Mouse (Mus musculus) urinary bladder, postnatal 10 days (tissue): ENCODE results near the gene 4933430I17Rik.
A peak's percentile ranks its signal among the peaks of the same experiment; 100 is the strongest.
"Not testable (repeated sequence)": the region's sequence is repeated elsewhere in the genome, so short reads cannot be mapped to it uniquely, and the experiment has no call there.

ENCODE experiments used
- DNase-seq: peaks from one replicate; pipeline ENCODE4 v3.0.0; 2022; ENCODE audit warnings: low spot score

Gene 4933430I17Rik

DNA sequence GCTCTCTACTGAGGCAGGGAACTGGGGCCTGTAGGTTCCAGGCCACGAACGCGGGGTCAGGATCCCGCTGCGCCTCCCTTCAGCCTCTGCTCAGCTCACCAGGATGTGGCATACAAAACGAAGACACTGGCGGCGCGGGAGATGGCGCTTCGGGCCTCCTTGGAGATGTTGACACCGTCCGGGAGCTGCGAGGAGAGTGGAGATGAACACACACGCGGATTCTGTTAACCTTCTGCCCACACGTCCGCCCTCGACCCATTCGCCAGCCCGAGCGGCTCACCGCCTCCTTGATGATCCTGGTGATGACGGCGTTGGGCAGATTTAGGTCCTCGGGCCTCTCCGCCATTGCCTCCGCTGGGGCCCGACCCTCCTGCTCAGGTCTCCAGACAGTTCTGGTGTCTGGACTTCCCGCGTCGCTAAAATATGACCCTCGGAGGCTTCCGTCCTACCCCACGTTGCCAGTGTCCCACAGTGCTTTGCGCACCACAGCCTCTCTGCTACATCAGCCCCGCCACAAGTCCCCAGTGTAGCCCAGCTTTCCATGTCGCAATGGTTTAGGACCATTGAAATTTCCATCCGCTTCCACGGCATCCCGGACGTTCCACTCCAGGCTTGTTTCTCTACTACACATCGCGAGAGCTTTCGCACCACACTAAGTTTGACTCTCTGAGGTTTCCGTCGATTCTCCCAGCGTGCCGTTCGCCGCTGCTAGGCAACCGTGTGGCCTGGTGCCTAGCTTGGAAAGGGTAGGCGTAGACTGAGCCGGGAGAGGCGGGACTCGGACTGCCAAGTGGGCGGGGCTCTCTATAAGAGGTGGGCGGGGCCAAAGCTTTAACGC is at the start of gene 4933430I17Rik, which contains the start of gene Pole3:
TSS of gene 4933430I17Rik (plus strand) at position 719 of the 838 bp plus-strand sequence.
TSS of gene Pole3 (minus strand) at position 418 of the 838 bp plus-strand sequence.
- peak; percentile 97 for DNase-seq

DNA sequence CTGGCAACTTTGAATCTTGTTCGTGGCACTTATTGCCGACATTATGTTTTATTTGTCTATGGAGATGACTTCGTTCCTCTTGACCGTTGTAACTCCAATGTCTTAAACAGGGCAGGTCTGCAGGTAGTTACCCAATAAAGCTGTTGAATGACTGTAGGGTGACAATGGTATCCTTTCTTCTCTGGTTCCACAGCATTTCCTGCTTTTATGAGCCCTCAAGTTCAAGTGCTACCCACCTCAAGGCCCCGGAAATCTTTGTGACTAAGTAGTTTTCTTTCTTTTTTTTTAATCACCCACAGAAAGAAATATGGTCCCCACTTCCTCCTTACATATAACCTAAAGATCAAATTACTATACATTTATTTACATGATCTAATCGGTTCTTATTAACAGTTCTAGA is 49.4 kb upstream of the 4933430I17Rik start:
- no peak for DNase-seq

DNA sequence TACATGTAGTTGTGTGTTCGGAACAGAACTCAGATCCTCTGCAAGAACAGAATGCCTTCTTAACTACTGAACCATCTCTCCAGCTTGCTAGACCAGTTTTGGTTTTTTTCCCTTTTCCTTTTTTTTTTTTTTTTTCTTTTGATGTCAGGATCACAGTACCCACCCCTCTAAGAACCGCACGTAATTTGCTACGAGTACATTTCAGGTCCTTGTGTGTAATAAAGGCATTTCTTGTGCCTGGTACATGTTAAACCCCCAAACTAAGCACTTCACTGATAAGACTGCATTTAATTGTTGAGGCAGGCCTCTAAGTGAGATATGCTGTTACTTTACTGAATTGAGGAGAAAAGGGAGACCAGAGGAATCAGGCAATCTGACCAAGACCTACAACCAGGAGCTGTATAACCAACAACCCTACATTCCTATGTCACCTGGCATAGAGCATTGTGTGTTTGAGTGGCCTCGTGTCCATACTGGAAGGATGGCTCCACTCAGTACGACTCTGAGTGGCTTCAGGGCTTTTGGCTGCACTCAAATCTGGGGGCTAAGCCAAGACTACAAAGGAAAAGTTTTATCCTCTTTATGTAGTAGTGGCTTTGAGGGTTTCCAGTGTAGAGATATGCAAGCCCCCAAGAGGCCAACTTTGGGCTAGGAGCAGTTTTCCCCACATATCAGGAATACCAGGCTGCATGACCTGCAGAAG is 47.5 kb upstream of the 4933430I17Rik start:
- DNase-seq, result no peak

DNA sequence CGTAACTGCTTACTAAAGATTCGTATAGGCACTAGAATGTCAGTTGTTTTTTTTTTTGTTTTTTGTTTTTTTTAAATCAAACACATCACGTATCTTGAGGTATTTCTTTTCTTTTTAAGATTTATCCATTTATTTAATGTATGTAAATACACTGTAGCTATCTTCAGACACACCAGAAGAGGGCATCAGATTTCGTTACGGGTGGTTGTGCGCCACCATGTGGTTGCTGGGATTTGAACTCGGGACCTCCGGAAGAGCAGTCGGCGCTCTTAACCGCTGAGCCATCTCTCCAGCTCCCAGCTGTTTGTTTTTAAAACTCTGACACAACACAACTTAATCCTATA is 45.6 kb upstream of the 4933430I17Rik start:
- not testable (repeated sequence) for DNase-seq

DNA sequence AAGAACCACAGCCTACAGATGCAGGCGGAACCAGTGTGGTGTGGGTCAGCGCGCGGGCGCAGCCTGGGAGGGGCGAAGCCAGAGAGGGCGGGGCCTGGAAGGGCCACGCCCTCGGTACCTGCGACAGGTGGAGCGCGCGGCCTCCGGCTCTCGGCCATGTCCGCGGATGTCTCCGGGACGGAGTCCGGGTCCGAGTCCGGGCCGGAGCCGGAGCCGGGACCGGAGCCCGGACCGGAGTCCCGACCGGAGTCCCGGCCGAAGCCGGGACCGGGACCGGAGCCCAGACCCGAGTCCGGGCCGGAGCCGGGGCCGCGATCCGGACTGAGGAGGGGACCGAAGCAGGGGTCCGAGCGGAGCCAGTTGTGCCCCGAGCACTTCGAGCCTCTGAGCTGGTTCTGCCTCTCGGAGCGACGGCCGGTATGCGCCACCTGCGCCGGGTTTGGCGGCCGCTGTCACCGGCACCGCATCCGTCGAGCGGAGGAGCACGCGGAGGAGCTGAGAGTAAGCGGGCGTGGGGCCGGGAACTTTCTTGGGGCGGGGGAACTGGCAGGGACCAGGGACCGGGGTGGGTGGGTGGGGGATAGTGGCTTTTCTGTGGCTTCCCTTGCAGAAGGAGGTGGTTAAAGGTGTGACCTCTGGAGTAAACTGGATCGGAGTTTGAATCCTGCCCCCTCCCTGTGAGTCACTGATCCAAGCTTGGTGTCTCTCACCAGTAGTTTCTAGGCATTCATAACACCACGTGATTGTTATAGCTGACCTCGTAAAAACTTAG is 45.0 kb upstream of the 4933430I17Rik start, which contains the start of gene Bspry:
TSS of gene Bspry (plus strand) at position 117 of the 772 bp plus-strand sequence.
- no peak for DNase-seq

DNA sequence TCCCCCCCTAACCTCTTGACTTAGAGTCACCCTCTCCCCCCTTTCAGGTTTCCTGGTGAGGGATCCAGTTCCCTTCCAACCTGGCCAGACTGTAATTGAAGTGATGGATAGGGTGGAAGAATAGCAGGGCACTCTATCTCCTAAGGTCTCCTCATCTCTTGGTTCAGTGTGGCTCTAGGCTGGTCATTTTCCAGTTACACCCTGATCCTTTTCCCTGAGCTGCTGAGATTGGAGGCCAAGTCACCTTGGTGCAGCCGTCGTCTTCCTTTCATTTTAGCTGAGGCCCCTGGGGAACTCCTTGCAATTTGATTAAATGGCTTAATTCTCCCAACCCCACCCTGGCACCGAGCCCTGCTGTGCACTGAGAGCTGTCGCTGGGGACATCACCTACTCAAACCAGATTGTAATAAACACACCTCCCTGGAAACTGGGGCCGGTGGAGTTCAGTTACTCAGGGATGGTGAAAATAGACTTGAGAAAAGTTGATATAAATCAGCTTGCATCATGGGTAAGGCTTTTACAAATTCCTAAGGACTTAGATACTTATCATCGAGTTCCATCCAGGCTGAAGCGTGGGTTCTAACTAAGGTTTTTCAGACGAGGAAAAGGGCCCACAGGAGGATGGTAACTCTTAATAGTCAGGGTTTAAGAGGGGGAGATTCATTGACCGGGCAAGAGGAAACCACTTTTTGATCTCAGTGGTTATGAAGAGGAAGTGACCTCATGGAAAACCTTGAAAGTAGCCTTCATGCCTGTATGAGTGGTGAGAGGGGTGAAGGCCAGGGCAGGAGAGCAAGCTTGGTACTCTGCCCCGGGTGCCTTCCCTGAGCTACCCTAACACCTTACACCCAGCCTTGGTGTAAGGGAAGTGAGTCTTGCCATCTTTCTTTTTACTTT is 44.2 kb upstream of the 4933430I17Rik start:
- DNase-seq, result no peak

DNA sequence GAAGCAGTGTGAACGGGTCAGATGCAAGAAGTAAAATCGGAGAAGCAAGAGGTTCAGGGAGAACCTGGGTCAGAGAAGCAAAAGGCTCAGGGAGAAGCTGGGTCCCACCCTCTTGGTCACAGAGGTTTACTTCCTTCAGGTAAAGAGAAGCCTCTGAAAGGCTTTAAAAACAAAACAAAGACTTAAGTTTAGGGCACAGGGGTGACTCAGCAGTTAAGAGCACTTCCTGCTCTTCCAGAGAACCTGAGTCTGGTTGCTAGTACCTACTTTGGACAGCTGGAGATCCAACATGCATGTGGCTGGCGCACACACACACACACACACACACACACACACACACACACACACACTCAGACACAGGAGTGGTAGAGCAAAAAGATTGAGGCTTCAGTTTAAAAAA is 40.2 kb upstream of the 4933430I17Rik start:
- DNase-seq, result no peak

DNA sequence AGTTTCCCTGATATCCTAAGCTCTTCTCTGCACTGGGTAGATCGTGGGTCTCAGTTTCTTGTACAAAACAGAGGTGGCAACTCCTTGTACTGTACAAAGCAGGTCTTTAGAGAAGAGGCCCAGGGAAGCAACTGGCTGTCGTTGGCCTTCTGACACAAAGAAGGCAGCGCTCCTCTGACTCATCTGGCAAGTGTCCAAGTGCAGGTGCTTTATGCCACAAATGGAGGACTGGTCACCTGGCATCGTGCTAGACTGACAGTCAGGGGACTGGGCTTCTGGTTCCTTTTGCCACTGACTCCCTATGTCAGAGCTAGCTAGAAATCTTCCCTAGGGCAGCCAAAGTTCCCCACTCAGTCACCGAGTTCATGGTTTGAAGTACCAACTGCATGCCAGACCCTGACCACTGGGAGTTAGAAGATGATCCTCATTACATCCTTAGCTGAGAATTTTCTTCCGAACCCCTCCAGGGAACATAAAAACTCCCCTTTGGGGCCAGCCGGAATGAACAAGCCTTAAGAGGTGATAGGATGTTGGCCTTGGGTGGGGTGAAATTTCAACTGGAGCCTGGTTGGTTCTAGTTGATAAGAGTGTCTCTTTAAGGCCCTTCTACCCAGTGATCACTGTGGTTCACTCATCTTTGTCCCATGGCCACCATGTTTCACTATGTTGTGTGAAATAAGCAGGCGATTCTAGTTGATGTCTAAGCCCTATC is 39.6 kb upstream of the 4933430I17Rik start:
- DNase-seq, result no peak

DNA sequence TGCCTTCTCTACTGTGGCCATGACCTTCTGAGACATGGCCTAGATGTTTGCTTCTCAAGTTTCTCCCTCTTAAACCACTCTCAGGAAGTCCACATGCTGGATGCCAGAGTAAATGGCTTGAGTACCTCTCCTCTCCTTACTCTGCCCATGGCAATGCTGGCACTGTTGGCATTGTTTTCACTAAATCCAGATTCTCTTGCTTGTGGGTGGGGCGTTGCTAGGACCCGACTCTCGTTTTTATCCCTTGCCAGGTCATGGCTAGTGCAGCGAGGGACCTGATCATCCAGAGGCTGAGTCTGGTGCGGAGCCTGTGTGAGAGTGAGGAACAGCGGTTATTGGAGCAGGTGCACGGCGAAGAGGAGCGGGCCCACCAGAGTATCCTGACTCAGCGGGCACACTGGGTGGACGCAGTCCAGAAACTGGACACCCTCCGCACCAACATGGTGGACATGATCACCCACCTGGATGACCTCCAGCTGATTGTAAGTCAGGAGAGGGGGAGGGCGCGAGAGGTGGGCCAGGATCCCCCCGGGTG is 38.9 kb upstream of the 4933430I17Rik start:
- DNase-seq, result no peak

DNA sequence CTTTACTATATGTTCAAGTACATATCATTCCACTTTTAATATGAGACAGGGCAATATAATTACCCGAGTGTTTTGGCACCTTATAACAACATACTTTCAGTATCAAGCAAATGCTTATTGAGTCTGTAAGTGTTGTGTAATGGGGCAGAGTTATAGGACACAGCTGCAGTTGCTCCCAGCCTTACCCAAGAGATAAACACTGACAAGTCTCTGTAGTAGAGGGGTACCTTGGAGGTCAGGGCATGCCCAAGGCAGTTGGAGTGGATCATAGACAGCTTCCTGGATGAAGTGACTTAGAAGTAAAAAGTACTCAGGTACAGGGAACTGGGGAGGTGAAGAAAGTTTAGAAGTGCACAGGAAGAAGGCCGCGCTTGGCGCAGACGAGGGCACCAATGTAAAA is 38.0 kb upstream of the 4933430I17Rik start:
- DNase-seq, result no peak

DNA sequence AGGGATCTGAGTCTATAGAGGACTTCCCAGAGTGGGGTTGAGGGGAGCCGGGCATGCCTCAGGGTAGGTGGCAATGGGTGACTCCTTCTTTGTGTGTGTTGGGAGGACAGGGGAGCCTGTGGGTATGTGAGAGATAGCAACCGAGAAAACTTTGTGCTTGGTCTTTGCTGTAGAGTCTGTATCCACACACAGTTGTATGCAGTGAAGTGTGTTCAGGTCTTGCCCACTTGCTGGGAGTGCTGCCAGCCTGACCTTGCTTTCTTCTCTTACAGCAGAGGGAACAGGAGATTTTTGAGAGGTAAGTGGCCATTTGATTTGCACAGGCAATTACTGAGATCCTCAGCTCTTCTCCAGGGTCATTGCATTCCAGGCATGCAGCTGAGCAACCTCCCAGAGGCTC is 37.3 kb upstream of the 4933430I17Rik start:
- DNase-seq, result no peak

DNA sequence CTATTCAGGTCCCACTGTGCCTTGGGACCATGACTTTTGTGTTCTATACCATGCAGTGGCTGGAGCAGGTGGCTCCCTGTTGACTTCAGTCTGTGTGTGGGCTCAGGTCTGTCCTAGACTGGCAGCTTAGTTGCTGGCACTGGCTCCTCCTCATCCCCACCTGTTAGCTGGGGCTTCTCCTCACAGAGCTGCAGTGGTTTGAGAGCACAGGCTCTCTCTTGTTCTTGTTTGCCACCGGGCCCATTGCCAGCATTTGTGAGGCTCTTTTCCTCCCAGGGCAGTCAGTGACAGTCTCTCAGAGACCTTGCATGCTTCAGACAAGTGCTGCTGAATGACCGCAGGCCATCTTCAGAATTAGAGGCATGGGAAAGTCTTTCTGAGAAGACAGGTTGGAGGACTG is 32.5 kb upstream of the 4933430I17Rik start:
- DNase-seq, result no peak

DNA sequence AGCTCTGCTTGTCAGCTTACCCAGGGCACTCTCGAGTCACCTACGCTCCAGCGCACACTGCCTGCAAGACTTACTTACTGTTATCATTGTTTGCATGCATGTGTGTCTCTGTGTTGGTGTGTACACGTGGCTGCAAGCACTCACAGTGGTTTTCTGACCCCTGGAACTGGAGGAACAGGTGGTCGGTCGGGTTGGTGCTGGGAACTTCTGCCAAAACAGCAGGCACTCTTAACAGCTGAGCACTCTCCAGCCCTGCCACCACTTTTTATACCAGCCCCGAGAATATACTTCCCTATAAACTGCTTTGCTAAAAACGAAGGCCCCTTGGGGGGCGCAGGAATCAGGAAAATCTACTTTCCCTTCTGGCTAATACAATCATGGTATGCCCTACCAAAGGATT is 30.9 kb upstream of the 4933430I17Rik start:
- no peak for DNase-seq

DNA sequence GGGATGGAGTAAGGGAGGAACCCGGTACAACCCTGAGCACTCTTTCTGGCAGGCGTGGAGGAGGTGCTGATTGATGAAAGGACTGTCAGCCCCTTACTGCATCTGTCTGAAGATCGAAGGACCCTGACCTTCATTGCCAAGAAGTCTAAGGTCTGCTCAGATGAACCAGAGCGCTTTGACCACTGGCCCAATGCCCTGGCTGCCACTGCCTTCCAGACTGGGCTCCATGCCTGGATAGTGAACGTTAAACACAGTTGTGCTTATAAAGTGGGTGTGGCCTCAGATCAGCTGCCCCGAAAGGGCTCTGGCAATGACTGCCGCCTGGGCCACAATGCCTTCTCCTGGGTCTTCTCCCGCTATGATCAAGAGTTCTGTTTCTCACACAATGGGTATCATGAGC is 29.2 kb upstream of the 4933430I17Rik start:
- no peak for DNase-seq

DNA sequence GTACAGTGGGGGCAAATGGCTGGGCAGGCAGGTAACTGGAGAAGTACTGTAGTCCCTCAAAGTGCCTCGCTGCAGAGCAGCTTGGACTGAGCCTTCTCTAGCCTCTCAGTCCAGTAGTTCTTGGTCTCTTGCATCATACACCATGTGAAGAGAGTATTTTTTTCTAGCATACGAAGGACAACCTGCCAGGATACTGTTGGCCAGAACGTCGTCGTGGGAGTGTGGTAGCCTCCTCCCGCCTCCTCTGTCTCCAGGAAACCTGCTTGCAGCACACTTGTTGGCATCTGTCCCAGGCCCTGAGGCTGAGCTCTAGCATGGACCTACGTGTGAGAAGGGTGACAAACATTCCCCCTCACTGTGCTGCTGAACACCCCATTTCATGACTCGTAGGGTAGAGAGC is 28.4 kb upstream of the 4933430I17Rik start:
- DNase-seq, result no peak

DNA sequence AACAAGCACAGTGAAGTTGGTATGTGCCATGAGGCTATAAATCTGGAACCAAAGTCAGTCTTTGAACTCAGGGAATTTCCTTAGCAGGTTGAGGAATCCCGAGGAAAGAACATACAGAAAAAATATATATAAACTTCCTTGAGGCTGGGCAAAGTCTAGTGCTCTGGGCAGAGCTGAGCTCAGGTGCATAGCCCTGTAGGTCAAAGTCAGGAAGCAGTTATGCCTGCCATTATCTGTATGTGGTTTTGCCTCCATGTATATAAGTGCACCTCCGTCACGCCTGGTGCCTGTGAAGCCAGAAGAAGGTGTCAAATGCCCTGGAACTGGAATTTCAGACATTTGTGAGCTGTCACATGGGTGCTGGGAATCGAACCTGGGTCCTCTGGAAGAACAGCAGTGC is 24.4 kb upstream of the 4933430I17Rik start:
- DNase-seq, result no peak

DNA sequence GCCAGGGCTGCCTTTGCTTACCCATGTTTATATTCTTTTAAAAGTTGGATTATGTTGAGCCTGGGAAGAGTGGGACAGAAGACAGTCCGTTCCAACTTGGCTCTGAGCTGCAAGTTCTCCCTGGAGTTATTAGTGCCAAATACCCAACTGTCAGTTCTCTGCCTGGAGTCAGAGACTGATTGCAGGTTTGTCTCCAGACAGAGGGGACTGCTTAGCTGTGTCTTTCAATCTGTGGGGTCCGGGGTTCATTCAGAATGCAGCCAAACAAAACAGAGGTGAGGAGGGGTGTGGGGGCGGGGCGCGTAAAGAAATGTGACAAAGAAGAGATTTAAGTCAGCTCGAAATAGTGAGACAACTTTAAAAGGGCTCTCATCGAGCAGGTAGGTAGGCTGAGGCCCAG is 23.6 kb upstream of the 4933430I17Rik start:
- DNase-seq, result no peak

DNA sequence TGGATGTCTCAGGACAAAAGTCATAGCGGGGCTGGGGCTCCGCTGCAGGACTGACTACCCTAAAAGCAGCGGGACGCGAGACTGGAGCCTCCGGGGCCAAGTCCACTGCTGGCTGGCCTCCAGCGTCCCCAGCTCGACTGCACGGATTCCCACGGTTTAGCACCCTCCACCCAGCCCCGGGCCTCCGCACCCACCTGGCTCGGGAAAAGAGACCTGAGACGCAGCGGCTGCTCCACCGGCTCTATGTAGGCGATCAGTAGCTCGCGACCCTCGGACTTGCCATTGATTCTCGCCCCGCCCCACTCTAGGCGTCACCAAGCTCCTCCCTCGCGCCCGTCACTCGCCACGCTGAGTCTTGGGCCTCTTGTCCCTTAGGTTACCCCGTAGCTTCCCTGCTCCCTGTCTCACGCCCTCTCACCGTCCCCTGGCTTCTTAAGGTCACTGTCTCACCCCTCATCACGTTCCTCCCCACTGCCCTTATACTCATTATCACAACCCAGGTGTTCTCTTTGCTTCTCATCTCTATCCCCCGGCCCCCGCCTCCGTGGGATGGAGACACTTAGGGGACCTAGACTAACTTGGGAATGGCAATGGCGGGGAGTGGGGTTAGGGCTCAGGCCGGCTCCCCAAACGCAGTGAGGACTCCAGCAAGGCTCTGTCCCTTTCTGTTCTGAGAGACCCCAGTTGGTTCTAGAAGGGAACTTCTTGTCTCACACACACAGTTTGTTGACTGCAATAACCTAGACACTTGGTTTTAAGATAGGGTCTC is 23.0 kb upstream of the 4933430I17Rik start:
- peak; percentile 60 for DNase-seq

DNA sequence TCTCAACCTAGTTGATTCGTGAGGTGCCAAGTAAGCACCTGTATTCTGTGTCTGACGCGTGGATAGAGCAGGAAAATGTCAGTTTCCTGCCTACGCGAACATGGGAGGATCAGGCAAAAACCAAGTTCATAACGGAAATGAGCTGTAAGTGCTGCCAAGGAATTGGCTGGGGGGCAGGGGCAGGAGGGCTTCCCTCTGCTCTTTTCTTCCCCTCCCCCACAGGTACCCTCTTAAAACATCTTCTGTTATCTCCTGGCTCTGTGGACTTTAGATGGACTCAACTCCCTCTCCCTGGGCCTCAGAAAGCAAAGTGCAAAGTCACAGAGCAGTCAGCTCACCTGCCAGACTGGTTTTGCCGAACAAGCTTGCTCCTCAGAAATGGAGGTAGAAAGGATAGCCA is 22.2 kb upstream of the 4933430I17Rik start:
- DNase-seq, result no peak
